Mouse (Mus musculus) limb, embryonic 14.5 days (tissue): ENCODE results near the gene Ier2. TPM values are rescaled to one million over a fixed set of nuclear protein-coding genes. Genes with fewer than 3 reads are reported as not detected.
A peak's percentile ranks its signal among the peaks of the same experiment; 100 is the strongest.

Source experiments
- ATAC-seq: fragments of 200-750 bp; cut with Nextera tagmentation; 2 replicates; pipeline ENCODE4 v1.8.0; 2017; ENCODE audit warnings: low read depth, moderate number of reproducible peaks, moderate TSS enrichment; ENCODE audit not compliant: low FRiP score
- DNase-seq: peaks from one replicate; pipeline ENCODE4 v3.0.0-alpha.2; 2015; ENCODE audit warnings: low spot score
- H3K27ac ChIP-seq: fragments of 300-500 bp; sonication (generic); replicated peaks from 2 replicates; pipeline ENCODE4 v1.5.1; 2014; ENCODE audit warnings: low read depth, mild to moderate bottlenecking, low read length, moderate library complexity, mixed read lengths
- H3K27me3 ChIP-seq: fragments of 300-500 bp; sonication (generic); 2 replicates; pipeline ENCODE4 v1.6.1; 2014; ENCODE audit warnings: low read length, mixed read lengths; ENCODE audit not compliant: control insufficient read depth, insufficient read depth
- H3K36me3 ChIP-seq: fragments of 300-500 bp; sonication (generic); 2 replicates; pipeline ENCODE4 v1.6.1; 2014; ENCODE audit warnings: mild to moderate bottlenecking, low read length, moderate library complexity, mixed read lengths; ENCODE audit not compliant: control insufficient read depth, insufficient read depth
- H3K4me1 ChIP-seq: fragments of 300-500 bp; sonication (generic); 2 replicates; pipeline ENCODE4 v1.6.1; 2014; ENCODE audit warnings: antibody characterized with exemption, low read length, mixed read lengths; ENCODE audit not compliant: control insufficient read depth, insufficient read depth
- H3K4me2 ChIP-seq: fragments of 300-500 bp; sonication (generic); replicated peaks from 2 replicates; pipeline ENCODE4 v1.6.1; 2014; ENCODE audit warnings: low read depth, mild to moderate bottlenecking, low read length, moderate library complexity; ENCODE audit not compliant: severe bottlenecking
- H3K4me3 ChIP-seq: fragments of 300-500 bp; sonication (generic); replicated peaks from 2 replicates; pipeline ENCODE4 v1.5.1; 2014; ENCODE audit warnings: low read length
- H3K9ac ChIP-seq: fragments of 300-500 bp; sonication (generic); 2 replicates; pipeline ENCODE4 v1.6.1; 2014; ENCODE audit warnings: mild to moderate bottlenecking, low read depth, low read length, moderate library complexity; ENCODE audit not compliant: severe bottlenecking
- H3K9me3 ChIP-seq: fragments of 300-500 bp; sonication (generic); 2 replicates; pipeline ENCODE4 v1.6.1; 2016; ENCODE audit warnings: low read length; ENCODE audit not compliant: control insufficient read depth
- POLR2A ChIP-seq: fragments of 200-500 bp; IDR thresholded peaks from 2 replicates; pipeline ENCODE4 v1.8.0; 2012; ENCODE audit warnings: inconsistent platforms, mild to moderate bottlenecking, moderate library complexity, borderline replicate concordance; ENCODE audit not compliant: insufficient read depth, insufficient read length; ENCODE audit errors: extremely low read depth
- WGBS: fragments of 180-500 bp; shearing (Covaris S2); extraction: QIAGEN DNeasy Blood & Tissue Kit; methylation state at CpG from one replicate; pipeline ENCODE4 v1.1.7; 2014; 5-methylcytosine and 5-hydroxymethylcytosine counted together
- polyA plus RNA-seq, 2 experiments: library from polyadenylated mRNA; depleted of rRNA in 1 of 2; stranded (reverse) in 1 of 2; unstranded in 1 of 2; fragments of >200 nt; fragmentation: Nextera tagmentation in 1 of 2; extraction: Ambion mirVana in 1 of 2; gene quantifications; 2 replicates each; pipeline versions ENCODE4 v1.2.1 to v1.2.3; 2012 to 2014

Ier2 gene
- polyA plus RNA-seq, 2 experiments, result 33.3 to 66.0 TPM

DNA sequence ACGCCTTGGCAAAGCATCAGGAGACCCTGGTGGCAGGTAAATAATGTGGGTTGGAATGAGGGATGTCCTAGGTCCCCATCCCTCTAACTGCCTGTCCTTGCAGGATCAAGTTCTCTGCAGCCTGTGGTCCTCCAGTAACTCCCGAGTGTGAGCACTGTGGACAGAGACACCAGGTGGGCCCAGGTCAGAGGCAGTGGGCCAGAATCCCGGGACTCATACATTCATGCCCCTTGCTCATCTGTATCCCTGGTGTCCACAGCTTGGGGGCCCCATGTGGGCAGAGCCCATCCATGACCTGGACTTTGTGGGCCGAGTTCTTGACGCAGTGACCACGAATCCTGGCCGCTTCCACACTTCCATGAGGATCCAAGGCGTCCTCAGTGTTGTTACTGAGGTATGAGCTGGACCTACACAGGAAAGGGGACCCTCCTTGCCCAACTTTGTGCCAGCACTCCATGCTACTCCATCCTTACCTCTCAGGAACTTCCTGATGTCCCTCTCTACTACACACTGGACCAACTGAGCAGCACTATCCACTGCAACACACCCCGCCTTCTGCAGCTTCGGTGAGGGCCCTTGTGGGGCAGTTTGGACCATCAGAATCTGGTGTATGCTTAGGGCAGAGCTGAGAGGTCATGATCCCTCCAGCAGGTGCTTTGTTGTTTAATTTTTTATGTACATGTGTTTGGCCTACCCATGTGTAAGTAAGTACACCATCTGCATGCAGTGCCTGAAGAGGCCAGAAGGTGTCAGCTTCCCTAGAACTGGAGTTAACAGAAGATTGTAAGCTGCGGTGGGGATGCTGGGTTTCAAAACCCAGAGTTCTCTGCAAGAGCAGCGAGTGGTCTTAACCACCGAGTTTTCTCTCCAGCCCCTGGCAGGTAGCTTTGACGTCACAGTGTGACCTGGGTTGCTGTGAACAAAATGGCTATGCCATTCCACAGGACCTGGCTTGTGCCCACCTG, 34.8 kb upstream of the Ier2 start:
- Histone ChIP-seq H3K4me1 (peaks cover 17% of the 10 kb centered on the region; the same call in 1 of the 2 replicates), H3K9me3 (no peaks in the 10 kb centered on the region), H3K4me3 (no peak overlapping the region), H3K36me3 (peaks cover 59% of the 10 kb centered on the region), H3K27me3 (peaks cover 6% of the 10 kb centered on the region; the same call in 1 of the 2 replicates), H3K9ac (no peak overlapping the region), H3K27ac (no peak overlapping the region), H3K4me2 (no peak overlapping the region)
- 87% methylated on average over 14 of the region's 14 CpGs for WGBS
- ATAC-seq (no peak), DNase-seq (no peak)
- no peak for TF ChIP-seq POLR2A

- Histone ChIP-seq H3K36me3 (peaks cover 73% of the 10 kb centered on the region), H3K27me3 (no peaks in the 10 kb centered on the region), H3K9ac (no peak overlapping the region), H3K4me3 (no peak overlapping the region), H3K27ac (no peak overlapping the region), H3K4me2 (no peak overlapping the region), H3K9me3 (no peaks in the 10 kb centered on the region), H3K4me1 (peaks cover 11% of the 10 kb centered on the region; the same call in 1 of the 2 replicates)
- 85% methylated on average over 6 of the region's 6 CpGs for WGBS
- ATAC-seq (no peak), DNase-seq (no peak)
- TF ChIP-seq POLR2A, result no peak
Observed at GRCm38 (mm10) chr8:84695140-84695539, 32.5 kb upstream of the Ier2 start.

- Histone ChIP-seq H3K36me3 (peaks cover 60% of the 10 kb centered on the region), H3K9me3 (no peaks in the 10 kb centered on the region), H3K9ac (no peak overlapping the region), H3K4me3 (no peak overlapping the region), H3K27ac (no peak overlapping the region), H3K4me2 (no peak overlapping the region), H3K27me3 (no peaks in the 10 kb centered on the region), H3K4me1 (peaks cover 12% of the 10 kb centered on the region)
- no peak for DNase-seq
- ATAC-seq, result no peak
- 59% methylated on average over 4 of the region's 4 CpGs for WGBS
- TF ChIP-seq POLR2A, result no peak
Observed at GRCm38 (mm10) chr8:84693332-84693731, 30.7 kb upstream of the Ier2 start.

DNA sequence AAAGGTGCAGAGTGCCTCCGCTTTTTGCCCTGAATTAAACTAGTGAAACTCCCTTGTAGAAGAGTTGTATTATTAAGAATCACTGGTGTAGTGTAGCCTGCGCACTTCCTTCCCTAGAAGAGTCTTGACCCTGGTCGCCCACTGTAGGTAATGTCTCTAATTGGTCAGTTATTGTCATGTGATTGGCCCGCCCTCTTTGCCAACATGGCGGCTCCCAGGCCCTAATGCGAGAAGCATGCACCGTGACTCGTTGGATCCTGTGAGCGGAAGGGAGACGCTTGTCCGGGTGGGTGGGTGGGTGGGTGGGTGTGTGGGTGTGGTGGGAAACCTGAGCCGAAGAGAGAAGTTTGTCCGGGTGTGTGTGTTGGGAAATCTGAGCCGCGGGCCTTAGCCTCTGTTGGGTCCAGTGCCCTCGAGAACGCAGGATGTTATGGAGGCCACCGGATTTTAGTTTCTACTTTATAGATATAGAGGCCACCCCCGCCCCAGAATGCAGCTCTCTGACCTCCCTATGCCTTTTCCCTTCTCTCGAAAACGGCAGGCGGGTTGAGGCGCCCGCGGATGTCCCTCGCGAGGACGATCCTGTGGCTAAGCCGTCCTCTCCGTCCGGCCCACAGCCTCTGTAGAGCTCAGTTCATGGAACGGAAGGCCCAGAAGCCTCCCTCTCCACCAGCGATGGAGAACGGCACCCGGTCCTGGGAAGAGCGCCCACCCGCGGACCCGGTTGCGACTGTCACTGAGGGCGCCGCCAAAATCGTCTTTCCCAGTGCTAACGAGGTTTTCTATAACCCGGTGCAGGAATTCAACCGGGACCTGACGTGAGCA, 26.7 kb upstream of the Ier2 start:
- Histone ChIP-seq H3K4me2 (peak overlapping the region; percentile 89), H3K27me3 (no peaks in the 10 kb centered on the region), H3K9me3 (no peaks in the 10 kb centered on the region), H3K4me3 (peak overlapping the region; percentile 78), H3K27ac (peak overlapping the region; percentile 82), H3K4me1 (peaks cover 34% of the 10 kb centered on the region), H3K9ac (peak overlapping the region; percentile 80), H3K36me3 (peaks cover 34% of the 10 kb centered on the region)
- TF ChIP-seq POLR2A, result no peak
- under 1% methylated on average over 47 of the region's 47 CpGs for WGBS
- DNase-seq, result peak; percentile 94
- peak; percentile 88 for ATAC-seq

DNA sequence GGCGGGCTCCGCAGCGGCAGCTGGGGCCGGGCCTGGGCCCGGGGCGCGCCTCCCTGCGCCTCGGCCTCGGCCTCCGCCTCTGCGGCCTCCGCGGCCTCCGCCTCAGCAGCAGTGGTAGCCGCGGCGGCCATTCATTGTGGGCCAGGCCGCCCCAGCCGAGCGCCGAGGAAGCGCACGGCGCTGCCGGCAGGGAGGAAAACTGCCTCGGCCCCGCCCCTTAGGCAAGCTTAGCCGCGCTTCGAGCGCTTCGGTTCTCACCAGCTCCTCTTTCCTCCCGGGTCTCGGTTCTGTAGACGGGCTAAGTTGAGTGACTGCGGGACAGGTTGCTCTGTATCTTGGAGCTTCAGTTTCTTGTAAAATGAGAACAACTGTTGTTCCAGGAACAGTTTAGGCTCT, 25.1 kb upstream of the Ier2 start, which contains the start of gene Nacc1:
Gene Nacc1 (minus strand): TSS at position 158 of the 396 bp plus-strand sequence.
- H3K27ac ChIP-seq, result peak within 1 kb of the TSS; percentile 91
- ATAC-seq (peak; percentile 87), DNase-seq (peak; percentile 94)
- peak within 1 kb of the TSS; percentile 97 for H3K4me3 ChIP-seq
- peaks cover 23% of the 10 kb centered on the region for H3K36me3 ChIP-seq
- no peaks in the 10 kb centered on the region for H3K27me3 ChIP-seq
- TF ChIP-seq POLR2A, result 0 out of 2 replicates have a peak, but pooled peaks have one; percentile 30
- peak within 1 kb of the TSS; percentile 89 for H3K4me2 ChIP-seq
- peak within 1 kb of the TSS; percentile 97 for H3K9ac ChIP-seq
- H3K9me3 ChIP-seq, result no peaks in the 10 kb centered on the region
- peaks cover 34% of the 10 kb centered on the region for H3K4me1 ChIP-seq
- under 1% methylated on average over 28 of the region's 37 CpGs for WGBS
